Mouse (Mus musculus) embryonic facial prominence, embryonic 10.5 days (tissue): ENCODE measurements around the gene Ptpdc1. TPM values are rescaled to one million over a fixed set of nuclear protein-coding genes. Genes with fewer than 3 reads are reported as not detected.

Experiments
- DNase-seq: peaks from one replicate; pipeline ENCODE4 v3.0.0-alpha.2; 2017; ENCODE audit warnings: low spot score
- H3K27ac ChIP-seq: fragments of 300-500 bp; sonication (generic); replicated peaks from 2 replicates; pipeline ENCODE4 v1.5.1; 2016; ENCODE audit warnings: mild to moderate bottlenecking
- H3K27me3 ChIP-seq: fragments of 300-500 bp; sonication (generic); replicated peaks from 2 replicates; pipeline ENCODE4 v1.6.1; 2016; ENCODE audit warnings: low read depth, mild to moderate bottlenecking; ENCODE audit not compliant: poor library complexity, severe bottlenecking
- H3K36me3 ChIP-seq: fragments of 300-500 bp; sonication (generic); replicated peaks from 2 replicates; pipeline ENCODE4 v1.6.1; 2016; ENCODE audit warnings: mild to moderate bottlenecking, moderate library complexity
- H3K4me1 ChIP-seq: fragments of 300-500 bp; sonication (generic); 2 replicates; pipeline ENCODE4 v1.6.1; 2016
- H3K4me3 ChIP-seq: fragments of 300-500 bp; sonication (generic); 2 replicates; pipeline ENCODE4 v1.5.1; 2016; ENCODE audit warnings: mild to moderate bottlenecking, moderate library complexity
- H3K9me3 ChIP-seq: fragments of 300-500 bp; sonication (generic); 2 replicates; pipeline ENCODE4 v1.6.1; 2016; ENCODE audit warnings: mild to moderate bottlenecking
- WGBS: fragments of 180-500 bp; shearing (Covaris S2); methylation state at CpG from one replicate; pipeline ENCODE4 v1.1.7; 2016; 5-methylcytosine and 5-hydroxymethylcytosine counted together
- polyA plus RNA-seq: library from polyadenylated mRNA; unstranded; fragments of >200 nt; fragmentation: Nextera tagmentation; extraction: Ambion mirVana; gene quantifications from 2 replicates; pipeline ENCODE4 v1.2.1, GENCODE M21; 2016

The Ptpdc1 gene
- polyA plus RNA-seq, 1 experiment from 2014 or later, result 10.5 TPM

GRCm38 (mm10) chr13:48552181-48553090, 73.0 kb downstream of the Ptpdc1 start:
- Histone ChIP-seq H3K27me3 (no peaks in the 10 kb centered on the region), H3K9me3 (no peaks in the 10 kb centered on the region), H3K4me3 (no peak overlapping the region), H3K36me3 (no peaks in the 10 kb centered on the region), H3K4me1 (peaks cover 6% of the 10 kb centered on the region; the same call in 1 of the 2 replicates), H3K27ac (no peak overlapping the region)
- WGBS, result 83% methylated on average over 21 of the region's 21 CpGs
- no peak for DNase-seq

- Histone ChIP-seq H3K9me3 (no peaks in the 10 kb centered on the region), H3K4me3 (no peak overlapping the region), H3K4me1 (peaks cover 29% of the 10 kb centered on the region), H3K36me3 (peaks cover 5% of the 10 kb centered on the region; the same call in 1 of the 2 replicates), H3K27ac (no peak overlapping the region), H3K27me3 (no peaks in the 10 kb centered on the region)
- WGBS, result 94% methylated on average over 5 of the region's 5 CpGs
- DNase-seq, result no peak
These were observed 77.2 kb downstream of the Ptpdc1 start for GRCm38 (mm10) chr13:48548296-48548695.

GRCm38 (mm10) chr13:48547623-48548022, 77.8 kb downstream of the Ptpdc1 start:
- Histone ChIP-seq H3K4me1 (peaks cover 32% of the 10 kb centered on the region), H3K4me3 (no peak overlapping the region), H3K27me3 (no peaks in the 10 kb centered on the region), H3K9me3 (no peaks in the 10 kb centered on the region), H3K27ac (no peak overlapping the region), H3K36me3 (peaks cover 5% of the 10 kb centered on the region; the same call in 1 of the 2 replicates)
- WGBS, result 93% methylated on average over 6 of the region's 6 CpGs
- DNase-seq, result no peak

GRCm38 (mm10) chr13:48546330-48546917, 79.0 kb downstream of the Ptpdc1 start:
- Histone ChIP-seq H3K9me3 (no peaks in the 10 kb centered on the region), H3K4me1 (peaks cover 31% of the 10 kb centered on the region), H3K36me3 (peaks cover 5% of the 10 kb centered on the region; the same call in 1 of the 2 replicates), H3K4me3 (peak overlapping the region; percentile 95), H3K27me3 (no peaks in the 10 kb centered on the region), H3K27ac (peak overlapping the region; percentile 100)
- under 1% methylated on average over 72 of the region's 72 CpGs for WGBS
- peak; percentile 100 for DNase-seq

GRCm38 (mm10) chr13:48545476-48546281, 79.8 kb downstream of the Ptpdc1 start:
- peak overlapping the region; percentile 100 for H3K27ac ChIP-seq
- no peaks in the 10 kb centered on the region for H3K9me3 ChIP-seq
- peaks cover 38% of the 10 kb centered on the region for H3K4me1 ChIP-seq
- peaks cover 5% of the 10 kb centered on the region; the same call in 1 of the 2 replicates for H3K36me3 ChIP-seq
- peak; percentile 99 for DNase-seq
- H3K4me3 ChIP-seq, result peak overlapping the region; percentile 95
- no peaks in the 10 kb centered on the region for H3K27me3 ChIP-seq
- WGBS, result under 1% methylated on average over 68 of the region's 72 CpGs

- no peaks in the 10 kb centered on the region for H3K9me3 ChIP-seq
- no peak for DNase-seq
- peaks cover 46% of the 10 kb centered on the region for H3K4me1 ChIP-seq
- peaks cover 5% of the 10 kb centered on the region; the same call in 1 of the 2 replicates for H3K36me3 ChIP-seq
- no peaks in the 10 kb centered on the region for H3K27me3 ChIP-seq
- WGBS, result 53% methylated on average over 4 of the region's 4 CpGs
- peak overlapping the region; percentile 95 for H3K4me3 ChIP-seq
- peak overlapping the region; percentile 100 for H3K27ac ChIP-seq
These were observed 80.6 kb downstream of the Ptpdc1 start for GRCm38 (mm10) chr13:48544867-48545266.

GRCm38 (mm10) chr13:48544391-48544790, 81.1 kb downstream of the Ptpdc1 start:
- Histone ChIP-seq H3K27me3 (no peaks in the 10 kb centered on the region), H3K27ac (no peak overlapping the region), H3K9me3 (no peaks in the 10 kb centered on the region), H3K4me1 (peaks cover 49% of the 10 kb centered on the region), H3K36me3 (peaks cover 5% of the 10 kb centered on the region; the same call in 1 of the 2 replicates), H3K4me3 (peak overlapping the region; percentile 95)
- no peak for DNase-seq

GRCm38 (mm10) chr13:48540488-48540887, 85.0 kb downstream of the Ptpdc1 start:
- Histone ChIP-seq H3K9me3 (no peaks in the 10 kb centered on the region), H3K4me3 (no peak overlapping the region), H3K27ac (no peak overlapping the region), H3K4me1 (peaks cover 43% of the 10 kb centered on the region), H3K27me3 (no peaks in the 10 kb centered on the region), H3K36me3 (peaks cover 34% of the 10 kb centered on the region)
- DNase-seq, result no peak
- WGBS, result 70% methylated on average over 1 of the region's 1 CpGs

- Histone ChIP-seq H3K4me3 (no peak overlapping the region), H3K36me3 (peaks cover 49% of the 10 kb centered on the region), H3K27ac (no peak overlapping the region), H3K9me3 (no peaks in the 10 kb centered on the region), H3K27me3 (no peaks in the 10 kb centered on the region), H3K4me1 (no peaks in the 10 kb centered on the region)
- DNase-seq, result no peak
- WGBS, result 88% methylated on average over 5 of the region's 5 CpGs
These were observed 92.0 kb downstream of the Ptpdc1 start for GRCm38 (mm10) chr13:48533441-48533840.

- Histone ChIP-seq H3K36me3 (peaks cover 29% of the 10 kb centered on the region), H3K27me3 (no peaks in the 10 kb centered on the region), H3K27ac (no peak overlapping the region), H3K4me1 (no peaks in the 10 kb centered on the region), H3K4me3 (no peak overlapping the region), H3K9me3 (no peaks in the 10 kb centered on the region)
- DNase-seq, result no peak
- 82% methylated on average over 2 of the region's 2 CpGs for WGBS
These were observed 94.0 kb downstream of the Ptpdc1 start for GRCm38 (mm10) chr13:48531448-48531847.

GRCm38 (mm10) chr13:48530685-48531084, 94.8 kb downstream of the Ptpdc1 start:
- peak; percentile 12 for DNase-seq
- WGBS, result 71% methylated on average over 2 of the region's 2 CpGs
- H3K36me3 ChIP-seq, result peaks cover 23% of the 10 kb centered on the region

GRCm38 (mm10) chr13:48529028-48529427, 96.4 kb downstream of the Ptpdc1 start:
- no peak overlapping the region for H3K27ac ChIP-seq
- peaks cover 7% of the 10 kb centered on the region; the same call in 1 of the 2 replicates for H3K36me3 ChIP-seq
- no peaks in the 10 kb centered on the region for H3K4me1 ChIP-seq
- no peaks in the 10 kb centered on the region for H3K9me3 ChIP-seq
- no peak for DNase-seq
- no peak overlapping the region for H3K4me3 ChIP-seq
- WGBS, result 44% methylated on average over 2 of the region's 2 CpGs
- no peaks in the 10 kb centered on the region for H3K27me3 ChIP-seq

More at GRCm38 (mm10) chr13:48530685-48531084, 94.8 kb downstream of the Ptpdc1 start:
- H3K4me1 ChIP-seq, result no peaks in the 10 kb centered on the region
- H3K4me3 ChIP-seq, result no peak overlapping the region
- H3K9me3 ChIP-seq, result no peaks in the 10 kb centered on the region
- no peak overlapping the region for H3K27ac ChIP-seq
- no peaks in the 10 kb centered on the region for H3K27me3 ChIP-seq
